Mouse (Mus musculus): ENCODE measurements around the gene Olfr955.

The Olfr955 gene

GRCm38 (mm10) chr9:39471844-39472243 is at the start of gene Olfr955:
Olfr955 (minus strand) TSS chr9:39471944.
- DNase-seq (ENCODE audit: low read depth, low spot score) = no peak

- DNase-seq (ENCODE audit: low read depth, low spot score) = no peak
These were observed 46.9 kb upstream of the Olfr955 start for GRCm38 (mm10) chr9:39518595-39518994.

GRCm38 (mm10) chr9:39515531-39515930 is 43.8 kb upstream of the Olfr955 start, which contains the start of gene Olfr957:
Olfr957 (minus strand) TSS chr9:39515809.
- no peak for DNase-seq (ENCODE audit: low read depth, low spot score)

GRCm38 (mm10) chr9:39509412-39509811 is 37.7 kb upstream of the Olfr955 start:
- DNase-seq (ENCODE audit: low read depth, low spot score) = no peak

GRCm38 (mm10) chr9:39508998-39509397 is 37.3 kb upstream of the Olfr955 start:
- DNase-seq (ENCODE audit: low read depth, low spot score) = peak; percentile 65

- no peak for DNase-seq (ENCODE audit: low read depth, low spot score)
These were observed 22.2 kb upstream of the Olfr955 start, which contains the start of gene Olfr44 for GRCm38 (mm10) chr9:39493895-39494294. Olfr44 (minus strand) TSS chr9:39493995.

GRCm38 (mm10) chr9:39456401-39456800 is 15.3 kb downstream of the Olfr955 start, which contains the start of gene Olfr954:
Olfr954 (plus strand) TSS chr9:39456701.
- no peak for DNase-seq (ENCODE audit: low read depth, low spot score)

- no peak for DNase-seq (ENCODE audit: low read depth, low spot score)
These were observed 44.7 kb downstream of the Olfr955 start, which contains the start of gene Olfr952 for GRCm38 (mm10) chr9:39427048-39427447. Olfr952 (minus strand) TSS chr9:39427148.
